Mouse (Mus musculus): ENCODE results near the gene Cwc22.

DNA sequence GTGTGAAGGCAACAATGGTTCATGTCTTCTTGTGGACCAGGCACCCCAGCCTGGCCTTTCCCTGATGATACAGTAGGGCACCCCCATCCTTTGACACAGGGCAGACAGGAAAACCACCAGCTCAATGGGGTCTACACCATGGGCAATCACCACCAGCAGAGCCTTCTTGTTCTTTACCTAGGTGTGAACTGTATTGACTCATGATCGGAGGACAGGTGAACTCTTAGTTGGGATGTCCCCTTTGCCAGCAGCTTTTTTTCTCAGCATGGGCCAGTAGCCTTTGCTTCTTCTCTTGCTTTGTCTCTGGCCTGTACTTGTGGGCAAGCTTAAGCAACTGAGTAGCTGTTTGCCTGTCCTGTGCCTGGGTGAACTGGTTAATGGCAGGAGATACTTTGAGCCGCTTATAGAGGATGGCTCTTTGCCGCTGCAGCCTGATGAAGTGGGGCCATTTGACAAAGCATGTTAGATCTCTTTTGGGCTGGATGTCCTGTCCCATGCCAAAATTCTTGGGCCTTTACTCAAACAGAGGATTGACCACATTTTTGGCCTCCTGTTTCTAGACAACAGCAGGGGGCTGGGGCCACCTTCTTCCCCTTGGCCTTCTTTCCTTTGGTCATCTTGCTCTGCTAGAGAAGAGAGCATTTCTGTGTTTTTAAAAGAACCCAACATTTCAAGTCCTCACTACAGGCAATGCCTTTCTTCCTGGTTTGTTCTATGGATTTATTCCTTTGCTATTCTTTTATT is 16.4 kb upstream of the Cwc22 start:
- TF ChIP-seq CTCF (IDR thresholded peaks at IDR 0.05) (no peak), EP300 (IDR thresholded peaks at IDR 0.05) (no peak)

All from lung, postnatal 0 days (tissue).